Mouse (Mus musculus) thymus, postnatal 10 days (tissue): Measurements from ENCODE around the gene Mrpl58.

Experiments used
- DNase-seq, 2 experiments: peaks; one replicate each; pipeline ENCODE4 v3.0.0; 2021; ENCODE audit warnings: low spot score in 2 of 2

Gene Mrpl58

DNA sequence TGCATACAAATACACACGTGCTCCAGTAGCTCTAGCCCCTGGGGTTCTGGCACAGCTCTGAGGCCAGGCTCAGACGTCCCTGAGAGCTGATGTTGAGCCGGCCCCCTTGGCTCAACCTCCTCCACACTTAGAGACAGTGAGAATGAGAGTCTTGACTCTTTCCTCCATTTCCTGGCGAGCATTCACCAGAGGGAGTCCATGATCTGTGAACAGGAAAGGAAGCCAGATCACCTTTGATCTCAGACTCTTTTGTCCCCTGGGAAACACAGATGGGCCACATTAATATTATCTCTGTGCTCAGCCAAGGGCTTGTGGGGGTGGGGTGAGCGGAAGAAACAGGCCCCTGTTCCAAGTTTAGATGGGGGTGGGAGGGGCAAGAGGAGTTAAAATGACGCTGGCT lies 53.9 kb downstream of the Mrpl58 start:
- DNase-seq: no peak

DNA sequence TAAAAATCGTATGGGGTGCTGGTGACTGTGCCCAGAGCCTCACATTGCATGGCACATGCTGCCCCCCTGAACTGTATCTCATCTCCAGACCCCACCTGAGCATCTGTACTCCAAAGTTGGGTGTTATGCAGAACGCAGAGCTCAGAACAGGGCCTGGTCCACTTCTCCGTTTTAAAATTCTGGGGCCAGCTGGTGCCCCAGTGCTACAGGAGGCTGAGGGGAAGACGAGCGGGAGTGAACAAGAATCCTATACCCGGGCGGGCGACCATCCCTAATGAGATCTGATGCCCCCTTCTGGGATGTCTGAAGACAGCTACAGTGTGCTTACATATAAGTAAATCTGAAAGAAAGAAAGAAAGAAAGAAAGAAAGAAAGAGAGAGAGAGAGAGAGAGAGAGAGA lies 57.4 kb downstream of the Mrpl58 start:
- no peak for DNase-seq

DNA sequence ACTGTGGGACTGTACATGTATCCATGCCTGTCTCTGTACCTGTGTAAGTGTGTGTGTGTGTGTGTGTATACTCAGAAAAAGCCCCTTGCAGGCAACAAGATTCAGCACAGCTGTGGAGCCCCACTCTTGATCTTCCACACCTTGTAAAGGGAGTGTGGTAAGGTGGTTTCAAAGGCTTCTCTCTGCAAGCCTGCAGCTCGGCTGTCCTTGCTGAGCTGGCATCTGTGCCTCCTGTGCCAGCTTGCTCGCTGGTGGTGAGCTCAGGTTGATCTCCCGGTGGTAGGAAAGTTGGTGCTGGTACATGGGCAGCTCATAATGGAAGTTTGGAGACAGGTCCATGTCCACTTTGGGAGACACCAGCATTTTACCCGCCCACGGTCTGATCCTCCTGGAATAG lies 58.3 kb downstream of the Mrpl58 start:
- DNase-seq: peak; percentile 67 to 75
